Mouse (Mus musculus): ENCODE results near the gene Map1s. TPM values are rescaled to one million over a fixed set of nuclear protein-coding genes. Genes with fewer than 3 reads are reported as not detected.

The Map1s gene
- total and polyA plus RNA-seq, 3 experiments, result 9.5 to 51.4 (median 30.9) TPM

DNA sequence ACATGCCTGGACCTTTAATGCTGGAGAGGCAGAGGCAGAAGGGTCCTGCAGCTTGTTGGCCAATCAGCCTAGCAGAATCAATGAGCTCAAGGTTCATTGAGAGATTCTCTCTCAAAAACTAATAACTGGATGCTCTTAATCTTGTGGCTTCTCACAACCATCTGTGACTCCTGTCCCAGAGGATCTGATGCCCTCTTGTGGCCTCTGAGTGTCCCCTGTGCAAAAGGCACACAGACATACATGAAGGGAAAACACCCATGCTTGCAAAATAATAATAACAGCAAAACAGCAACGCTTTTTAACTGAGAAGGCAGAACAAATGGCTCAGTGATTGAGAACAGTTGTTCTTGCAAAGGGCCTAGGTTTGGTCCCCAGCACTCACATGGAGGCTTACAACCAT lies 44.1 kb downstream of the Map1s start:
- TF ChIP-seq ZNF384 (IDR thresholded peaks at IDR 0.05; ENCODE audit: low read depth, low read length), result no peak
- TF ChIP-seq RAD21 (IDR thresholded peaks at IDR 0.05; ENCODE audit: low read depth, low read length), result peak; percentile 43
- TF ChIP-seq E2F4 (IDR thresholded peaks at IDR 0.05; ENCODE audit: insufficient replicate concordance, low read depth, low read length), result no peak
- no peak for TF ChIP-seq ZC3H11A (IDR thresholded peaks at IDR 0.05; ENCODE audit: low read depth, low read length)
- no peak for TF ChIP-seq JUN (IDR thresholded peaks at IDR 0.05; ENCODE audit: insufficient read depth, low read depth, low read length)
- peak in 1 of 2 experiments; percentile 56; a peak in 2 of 4 replicates for TF ChIP-seq CTCF (conservative IDR thresholded peaks at IDR 0.05 in 1 of 2, IDR thresholded peaks at IDR 0.05 in 1 of 2; ENCODE audit: low read depth in 2 of 2, low read length in 2 of 2)
- no peak for TF ChIP-seq RCOR1 (conservative IDR thresholded peaks at IDR 0.05; ENCODE audit: low read depth, low read length)
- no peak for TF ChIP-seq BHLHE40 (IDR thresholded peaks at IDR 0.05; ENCODE audit: low read depth, low read length)
- TF ChIP-seq UBTF (IDR thresholded peaks at IDR 0.05; ENCODE audit: low read depth, low read length), result no peak
- no peak for TF ChIP-seq SIN3A (IDR thresholded peaks at IDR 0.05; ENCODE audit: low read length)
- TF ChIP-seq NELFE (IDR thresholded peaks at IDR 0.05; ENCODE audit: low read depth, low read length), result no peak
- TF ChIP-seq SMC3 (IDR thresholded peaks at IDR 0.05; ENCODE audit: low read depth, low read length), result peak; percentile 60
- no peak for TF ChIP-seq JUND (conservative IDR thresholded peaks at IDR 0.05; ENCODE audit: low read depth, low read length)
- TF ChIP-seq ELF1 (IDR thresholded peaks at IDR 0.05; ENCODE audit: low read depth, low read length), result no peak
- no peak for TF ChIP-seq MAX (IDR thresholded peaks at IDR 0.05; ENCODE audit: low read length)
- no peak for TF ChIP-seq IRF4 (IDR thresholded peaks at IDR 0.05; ENCODE audit: low read depth, low read length)
- TF ChIP-seq USF1 (IDR thresholded peaks at IDR 0.05; ENCODE audit: low read depth, low read length), result no peak
- TF ChIP-seq NRF1 (IDR thresholded peaks at IDR 0.05; ENCODE audit: low read depth, low read length), result no peak
- dilution Hi-C loops (cut with MboI; ENCODE audit: extremely low pct_ligation_motif_present, extremely low pct_unique_long_range_greater_than_20kb, low sequenced_read_pairs) (no loop called here), in situ Hi-C loops (cut with MboI; ENCODE audit: low pct_ligation_motif_present, low pct_unique_long_range_greater_than_20kb, low sequenced_read_pairs) (no loop called here)
- peak; percentile 16 for DNase-seq (ENCODE audit: extremely low read depth)
- Histone ChIP-seq H3K9me3 (replicated peaks; ENCODE audit: low read length) (no peaks in the 10 kb centered on the region), H3K79me2 (replicated peaks; ENCODE audit: control insufficient read depth, extremely low read depth, insufficient read depth, poor library complexity, severe bottlenecking) (no peaks in the 10 kb centered on the region), H3K9ac (ENCODE audit: insufficient read depth, low read depth) (no peak overlapping the region), H3K4me3 (replicated peaks in 1 of 3; ENCODE audit: low read depth in 2 of 3, low read length in 2 of 3, poor library complexity in 1 of 3) (no peak overlapping the region), H3K4me2 (ENCODE audit: insufficient read depth, low read depth, poor library complexity, severe bottlenecking) (no peak overlapping the region), H3K27ac (ENCODE audit: insufficient read depth, low read depth) (no peak overlapping the region), H3K4me1 (ENCODE audit: control insufficient read depth in 1 of 2, insufficient read depth in 2 of 2) (peaks cover 3 to 11% of the 10 kb centered on the region in 2 experiments; a peak in 2 of 4 replicates), H3K36me3 (replicated peaks in 1 of 2; ENCODE audit: control insufficient read depth in 1 of 2, insufficient read depth in 1 of 2, low read length in 1 of 2) (no peaks in the 10 kb centered on the region), H3K27me3 (replicated peaks) (peaks cover 78% of the 10 kb centered on the region)

DNA sequence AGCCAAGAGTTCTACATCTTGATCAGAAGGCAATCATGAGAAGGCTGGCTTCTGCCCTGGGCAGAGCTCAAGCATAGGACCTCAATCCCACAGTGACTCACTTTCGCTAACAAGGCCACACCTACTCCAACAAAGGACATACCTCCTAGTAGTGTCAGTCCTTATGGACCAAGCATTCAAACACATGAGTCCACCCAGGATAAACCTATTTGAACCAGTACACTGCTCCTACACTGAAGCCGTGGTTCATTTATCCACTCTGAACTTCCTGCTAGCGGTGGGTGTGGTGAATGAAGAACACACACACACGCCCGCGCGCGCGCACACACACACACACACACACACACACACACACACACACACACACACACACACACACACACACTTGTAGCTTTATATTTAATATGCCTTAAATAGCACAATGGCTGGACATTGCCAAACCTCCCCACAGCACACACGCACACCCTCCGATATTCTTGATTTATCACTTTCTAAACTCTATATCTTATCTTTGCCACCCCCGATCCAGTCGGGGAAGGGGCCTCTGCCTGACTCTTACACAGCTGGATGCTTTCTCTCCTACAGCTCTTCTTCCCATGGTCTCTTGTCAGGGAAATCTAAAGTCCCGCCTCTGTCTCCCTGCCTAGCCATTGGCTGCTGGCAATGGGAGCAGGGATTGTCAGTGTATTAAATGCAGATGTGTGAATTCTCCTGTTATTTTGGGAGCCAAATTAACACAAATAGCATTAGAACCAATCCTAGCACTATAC lies 55.2 kb downstream of the Map1s start:
- no peaks in the 10 kb centered on the region for H3K9me3 ChIP-seq (replicated peaks; ENCODE audit: low read length)
- DNase-seq (ENCODE audit: extremely low read depth), result no peak
- H3K4me1 ChIP-seq (ENCODE audit: control insufficient read depth in 1 of 2, insufficient read depth in 2 of 2), result no peaks in the 10 kb centered on the region
- in situ Hi-C loops (cut with MboI; ENCODE audit: low pct_ligation_motif_present, low pct_unique_long_range_greater_than_20kb, low sequenced_read_pairs), result no loop called here
- H3K36me3 ChIP-seq (replicated peaks in 1 of 2; ENCODE audit: control insufficient read depth in 1 of 2, insufficient read depth in 1 of 2, low read length in 1 of 2), result no peaks in the 10 kb centered on the region
- H3K27me3 ChIP-seq (replicated peaks), result peaks cover 61% of the 10 kb centered on the region
- H3K27ac ChIP-seq (ENCODE audit: insufficient read depth, low read depth), result no peak overlapping the region
- TF ChIP-seq MXI1 (IDR thresholded peaks at IDR 0.05; ENCODE audit: low read depth, low read length) (no peak), MAZ (IDR thresholded peaks at IDR 0.05; ENCODE audit: low read depth, low read length) (no peak), ZMIZ1 (IDR thresholded peaks at IDR 0.05; ENCODE audit: low read depth, low read length) (no peak), USF2 (conservative IDR thresholded peaks at IDR 0.05; ENCODE audit: low read depth, low read length) (no peak), RAD21 (IDR thresholded peaks at IDR 0.05; ENCODE audit: low read depth, low read length) (no peak), GABPA (IDR thresholded peaks at IDR 0.05; ENCODE audit: insufficient replicate concordance, low read depth, low read length) (no peak), ELF1 (IDR thresholded peaks at IDR 0.05; ENCODE audit: low read depth, low read length) (no peak), SMC3 (IDR thresholded peaks at IDR 0.05; ENCODE audit: low read depth, low read length) (no peak), CHD2 (IDR thresholded peaks at IDR 0.05; ENCODE audit: low read length) (no peak)
- H3K4me2 ChIP-seq (ENCODE audit: insufficient read depth, low read depth, poor library complexity, severe bottlenecking), result no peak overlapping the region
- no peaks in the 10 kb centered on the region for H3K79me2 ChIP-seq (replicated peaks; ENCODE audit: control insufficient read depth, extremely low read depth, insufficient read depth, poor library complexity, severe bottlenecking)
- no peak overlapping the region for H3K4me3 ChIP-seq (replicated peaks in 1 of 3; ENCODE audit: low read depth in 2 of 3, low read length in 2 of 3, poor library complexity in 1 of 3)
- dilution Hi-C loops (cut with MboI; ENCODE audit: extremely low pct_ligation_motif_present, extremely low pct_unique_long_range_greater_than_20kb, low sequenced_read_pairs), result no loop called here
- H3K9ac ChIP-seq (ENCODE audit: insufficient read depth, low read depth), result no peak overlapping the region
